Comparison of ENCODE assay signal across 20 mouse cellular contexts in genomic region chr10:95112837-95113388, GRCm38 (mm10).
DNase-seq lines count a peak whose midpoint lies in the region; ATAC-seq and TF ChIP-seq lines count a peak whose summit lies in the region.
"Had no signal": no experiment of that assay in that cellular context is flagged by ENCODE, and none has a peak within 500 bp of the region (broad histone marks: within the 10 kb centered on the region; RNA-seq: fewer than 3 reads in every experiment).

No protein-coding gene starts in this region.

- no peak for TF ChIP-seq EP300 in lung, postnatal 0 days (IDR thresholded peaks at IDR 0.05)

- H3K9ac ChIP-seq in lung, postnatal 0 days (replicated peaks; ENCODE audit: low read depth): no peak overlapping the region
- H3K9ac ChIP-seq in intestine, embryonic 16.5 days (ENCODE audit: low read depth, low read length): no peak overlapping the region
- H3K9ac ChIP-seq in hindbrain, embryonic 14.5 days: no peak overlapping the region
- H3K9ac ChIP-seq: heart, embryonic 15.5 days; hindbrain, embryonic 15.5 days; midbrain, embryonic 13.5 days had no signal

- H3K4me3 ChIP-seq in lung, postnatal 0 days (ENCODE audit: low read depth, low read length): no peak overlapping the region
- H3K4me3 ChIP-seq in embryonic facial prominence, embryonic 10.5 days: no peak overlapping the region
- H3K4me3 ChIP-seq in intestine, embryonic 16.5 days (ENCODE audit: low read length): no peak overlapping the region
- H3K4me3 ChIP-seq in hindbrain, embryonic 14.5 days (replicated peaks; ENCODE audit: low read length): no peak overlapping the region
- H3K4me3 ChIP-seq: heart, embryonic 15.5 days; hindbrain, embryonic 15.5 days; midbrain, embryonic 13.5 days had no signal

- no peaks in the 10 kb centered on the region for H3K36me3 ChIP-seq in lung, postnatal 0 days (ENCODE audit: insufficient read depth, low read length)
- H3K36me3 ChIP-seq in embryonic facial prominence, embryonic 10.5 days (replicated peaks): no peaks in the 10 kb centered on the region
- H3K36me3 ChIP-seq in intestine, embryonic 16.5 days (ENCODE audit: control insufficient read depth, insufficient read depth, low read length): no peaks in the 10 kb centered on the region
- no peaks in the 10 kb centered on the region for H3K36me3 ChIP-seq in hindbrain, embryonic 14.5 days (replicated peaks; ENCODE audit: control insufficient read depth, insufficient read depth)
- H3K36me3 ChIP-seq: heart, embryonic 15.5 days; hindbrain, embryonic 15.5 days; midbrain, embryonic 13.5 days had no signal

- ATAC-seq in lung, postnatal 0 days: no peak
- peak; percentile 29 for ATAC-seq in intestine, embryonic 16.5 days
- ATAC-seq in hindbrain, embryonic 14.5 days (ENCODE audit: low FRiP score): no peak
- ATAC-seq: forebrain, embryonic 16.5 days had no signal

- TF ChIP-seq CTCF in lung, postnatal 0 days (IDR thresholded peaks at IDR 0.05): no peak

- H3K4me2 ChIP-seq in lung, postnatal 0 days (replicated peaks; ENCODE audit: low read depth, low read length): no peak overlapping the region
- H3K4me2 ChIP-seq in intestine, embryonic 16.5 days (ENCODE audit: low read depth, low read length): no peak overlapping the region
- H3K4me2 ChIP-seq in hindbrain, embryonic 14.5 days (replicated peaks): no peak overlapping the region
- H3K4me2 ChIP-seq: heart, embryonic 15.5 days; hindbrain, embryonic 15.5 days; midbrain, embryonic 13.5 days had no signal

- no peak for DNase-seq in lung, postnatal 0 days (ENCODE audit: low spot score)
- no peak for DNase-seq in lung, postnatal 4 days
- DNase-seq in embryonic facial prominence, embryonic 10.5 days (ENCODE audit: low spot score): no peak
- DNase-seq in cerebellum, postnatal 10 days: no peak
- DNase-seq in hindbrain, embryonic 14.5 days (ENCODE audit: low spot score): no peak
- DNase-seq in testis, postnatal 10 days (ENCODE audit: low spot score): no peak
- DNase-seq: adrenal gland, postnatal 25 days; cerebellum, adult 9-10 months; gastrocnemius, postnatal 25 days; heart, postnatal 36 days; kidney, adult 8-10 months; layer of hippocampus, adult 9-11 months; liver; right cerebral cortex, postnatal 25 days; thymus, postnatal 36 days had no signal

- H3K27me3 ChIP-seq in lung, postnatal 0 days (replicated peaks; ENCODE audit: insufficient read depth, low read length): no peaks in the 10 kb centered on the region
- H3K27me3 ChIP-seq in embryonic facial prominence, embryonic 10.5 days (replicated peaks; ENCODE audit: low read depth, poor library complexity, severe bottlenecking): no peaks in the 10 kb centered on the region
- no peaks in the 10 kb centered on the region for H3K27me3 ChIP-seq in intestine, embryonic 16.5 days (replicated peaks; ENCODE audit: control insufficient read depth, insufficient read depth, low read length)
- H3K27me3 ChIP-seq in hindbrain, embryonic 14.5 days (ENCODE audit: control insufficient read depth, insufficient read depth, low read length): no peaks in the 10 kb centered on the region
- H3K27me3 ChIP-seq: heart, embryonic 15.5 days; hindbrain, embryonic 15.5 days; midbrain, embryonic 13.5 days had no signal

- 0 out of 2 replicates have a peak, but pooled peaks cover 10% of the 10 kb centered on the region for H3K4me1 ChIP-seq in lung, postnatal 0 days (ENCODE audit: insufficient read depth, low read depth, low read length)
- H3K4me1 ChIP-seq in embryonic facial prominence, embryonic 10.5 days: peaks cover 9% of the 10 kb centered on the region
- H3K4me1 ChIP-seq in intestine, embryonic 16.5 days (ENCODE audit: control insufficient read depth, insufficient read depth, low read length): peaks cover 5% of the 10 kb centered on the region; the same call in 1 of the 2 replicates
- 0 out of 2 replicates have a peak, but pooled peaks cover 4% of the 10 kb centered on the region for H3K4me1 ChIP-seq in hindbrain, embryonic 14.5 days (replicated peaks; ENCODE audit: control insufficient read depth, insufficient read depth, low read length)
- H3K4me1 ChIP-seq: hindbrain, embryonic 15.5 days had no signal

- 0 out of 2 replicates have a peak overlapping the region, but pooled peaks have one; percentile 32 for H3K27ac ChIP-seq in lung, postnatal 0 days (ENCODE audit: low read length)
- H3K27ac ChIP-seq in embryonic facial prominence, embryonic 10.5 days (replicated peaks): 0 out of 2 replicates have a peak overlapping the region, but pooled peaks have one; percentile 19
- peak overlapping the region; percentile 35 for H3K27ac ChIP-seq in intestine, embryonic 16.5 days (ENCODE audit: low read length)
- no peak overlapping the region for H3K27ac ChIP-seq in hindbrain, embryonic 14.5 days
- H3K27ac ChIP-seq: heart, embryonic 15.5 days; hindbrain, embryonic 15.5 days; midbrain, embryonic 13.5 days had no signal

- H3K9me3 ChIP-seq in lung, postnatal 0 days (ENCODE audit: low read length): no peaks in the 10 kb centered on the region
- H3K9me3 ChIP-seq in embryonic facial prominence, embryonic 10.5 days: no peaks in the 10 kb centered on the region
- H3K9me3 ChIP-seq in intestine, embryonic 16.5 days (ENCODE audit: control insufficient read depth, low read length): no peaks in the 10 kb centered on the region
- H3K9me3 ChIP-seq in hindbrain, embryonic 14.5 days (ENCODE audit: control insufficient read depth, low read length): no peaks in the 10 kb centered on the region
- H3K9me3 ChIP-seq: heart, embryonic 15.5 days; hindbrain, embryonic 15.5 days; midbrain, embryonic 13.5 days had no signal

- WGBS in lung, postnatal 0 days: 45% methylated on average over 9 of the region's 9 CpGs
- WGBS in embryonic facial prominence, embryonic 10.5 days: 66% methylated on average over 9 of the region's 9 CpGs
- WGBS in intestine, embryonic 16.5 days: 49% methylated on average over 9 of the region's 9 CpGs
- WGBS in hindbrain, embryonic 14.5 days: 58% methylated on average over 9 of the region's 9 CpGs
